Mouse (Mus musculus): ENCODE results near the gene Oas1g. TPM values are rescaled to one million over a fixed set of nuclear protein-coding genes. Genes with fewer than 3 reads are reported as not detected.

Gene Oas1g
- total RNA-seq, 2 experiments from 2014 or later, result not detected

- DNase-seq (ENCODE audit: extremely low spot score in 1 of 2, low spot score in 1 of 2), result no peak
Observed at GRCm38 (mm10) chr5:120833335-120834280, 53.8 kb downstream of the Oas1g start.

DNA sequence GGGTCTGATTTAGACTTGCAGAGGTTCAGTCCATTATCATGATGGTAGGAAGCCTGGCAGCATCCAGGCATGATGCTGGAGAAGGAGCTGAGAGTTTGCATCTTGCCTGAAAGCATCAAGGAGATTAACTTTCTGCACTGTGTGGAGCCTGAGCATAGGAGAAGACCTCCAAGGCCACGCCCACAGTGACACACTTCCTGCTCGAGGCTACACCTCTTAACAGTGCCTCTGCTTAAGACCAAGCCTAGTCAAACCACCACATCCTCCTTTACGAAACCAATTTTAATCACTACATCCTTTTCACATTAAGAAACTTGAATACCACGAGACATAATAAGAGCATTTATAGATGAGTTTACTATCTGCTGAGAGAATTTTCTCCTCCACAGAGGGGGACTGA is 56.4 kb downstream of the Oas1g start:
- DNase-seq (ENCODE audit: extremely low spot score in 1 of 2, low spot score in 1 of 2), result no peak

Small RNA genes within 50 kb of the gene (microRNA-seq; reads per million reads assigned to microRNA genes)
- 0 reads per million in 2 experiments for gene Gm22907

Other genes with a start within 250 kb of the Oas1g start
- 100 to 1,000 TPM in 1 of 2 experiments, 10 to 100 TPM in 1; 92.7 to 100 TPM for gene Rasal1, start 238.8 kb downstream of the Oas1g start, total RNA-seq (2021)
- 10 to 100 TPM; 67.2 to 78.5 TPM for gene Dtx1, start 175.7 kb downstream of the Oas1g start, total RNA-seq (2021)
- gene Oas2, start 137.8 kb downstream of the Oas1g start, total RNA-seq (2021), result under 1 TPM in 1 of 2 experiments, not detected in 1; 0.10 TPM
- not detected for gene Oas3, start 110.0 kb downstream of the Oas1g start, total RNA-seq (2021)
- gene Oas1e, start 92.1 kb downstream of the Oas1g start, total RNA-seq (2021), result not detected
- gene Oas1c, start 75.1 kb downstream of the Oas1g start, total RNA-seq (2021), result 1 to 10 TPM in 1 of 2 experiments, under 1 TPM in 1; 0.81 to 1.3 TPM
- not detected for gene Oas1f, start 40.2 kb downstream of the Oas1g start, total RNA-seq (2021)
- gene Oas1h, start 26.2 kb downstream of the Oas1g start, total RNA-seq (2021), result not detected
- gene Oas1a, start 19.9 kb upstream of the Oas1g start, total RNA-seq (2021), result under 1 TPM; 0.26 to 0.27 TPM
- gene Oas1d, start 26.9 kb upstream of the Oas1g start, total RNA-seq (2021), result not detected
- gene Rph3a, start 122.5 kb upstream of the Oas1g start, total RNA-seq (2021), result 100 to 1,000 TPM; 203 to 233 TPM